Mouse (Mus musculus) liver, postnatal 0 days (tissue): ENCODE results near the gene Tap1. TPM values are rescaled to one million over a fixed set of nuclear protein-coding genes. Genes with fewer than 3 reads are reported as not detected.
"Not testable (repeated sequence)": the region's sequence is repeated elsewhere in the genome, so short reads cannot be mapped to it uniquely, and the experiment has no call there.

Experiments
- ATAC-seq: fragments of 200-750 bp; cut with Nextera tagmentation; 2 replicates; pipeline ENCODE4 v1.8.0; 2017; ENCODE audit warnings: mild to moderate bottlenecking, moderate library complexity
- DNase-seq: peaks from one replicate; pipeline ENCODE4 v3.0.0-alpha.2; 2016
- H3K27ac ChIP-seq: fragments of 300-500 bp; sonication (generic); 2 replicates; pipeline ENCODE4 v1.5.1; 2014; ENCODE audit warnings: antibody characterized with exemption, moderate library complexity, mild to moderate bottlenecking, low read depth
- H3K27me3 ChIP-seq: fragments of 300-500 bp; sonication (generic); 2 replicates; pipeline ENCODE4 v1.6.1; 2014; ENCODE audit warnings: low read length, control low read depth, mixed read lengths; ENCODE audit not compliant: insufficient read depth
- H3K36me3 ChIP-seq: fragments of 300-500 bp; sonication (generic); replicated peaks from 2 replicates; pipeline ENCODE4 v1.6.1; 2014; ENCODE audit warnings: mild to moderate bottlenecking, control low read depth, low read length, moderate library complexity, mixed read lengths; ENCODE audit not compliant: insufficient read depth
- H3K4me1 ChIP-seq: fragments of 300-500 bp; sonication (generic); 2 replicates; pipeline ENCODE4 v1.6.1; 2014; ENCODE audit warnings: antibody characterized with exemption, mild to moderate bottlenecking, control low read depth; ENCODE audit not compliant: insufficient read depth
- H3K4me2 ChIP-seq: fragments of 300-500 bp; sonication (generic); 2 replicates; pipeline ENCODE4 v1.6.1; 2014; ENCODE audit warnings: low read depth, mild to moderate bottlenecking, low read length, moderate library complexity, mixed read lengths
- H3K4me3 ChIP-seq: fragments of 300-500 bp; sonication (generic); 2 replicates; pipeline ENCODE4 v1.5.1; 2014; ENCODE audit warnings: low read depth, low read length
- H3K9ac ChIP-seq: fragments of 300-500 bp; sonication (generic); replicated peaks from 2 replicates; pipeline ENCODE4 v1.6.1; 2014; ENCODE audit warnings: mild to moderate bottlenecking, moderate library complexity
- H3K9me3 ChIP-seq: fragments of 300-500 bp; sonication (generic); 2 replicates; pipeline ENCODE4 v1.6.1; 2016; ENCODE audit warnings: mild to moderate bottlenecking, control low read depth, low read length, mixed read lengths
- CTCF ChIP-seq: sonication (generic); IDR thresholded peaks from 2 replicates; pipeline ENCODE4 v1.5.1; 2016; ENCODE audit warnings: antibody characterized with exemption, low read depth
- EP300 ChIP-seq: IDR thresholded peaks from 2 replicates; pipeline ENCODE4 v1.6.1; 2016; ENCODE audit warnings: antibody characterized with exemption, low read depth, mild to moderate bottlenecking
- WGBS: fragments of 180-500 bp; shearing (Covaris S2); extraction: QIAGEN DNeasy Blood & Tissue Kit; methylation state at CpG from one replicate; pipeline ENCODE4 v1.1.7; 2014; ENCODE audit not compliant: insufficient replicate concordance; 5-methylcytosine and 5-hydroxymethylcytosine counted together
- polyA plus RNA-seq: library from polyadenylated mRNA; unstranded; fragments of >200 nt; fragmentation: Nextera tagmentation; extraction: Ambion mirVana; gene quantifications from 2 replicates; pipeline ENCODE4 v1.2.1, GENCODE M21; 2015

Gene Tap1
- polyA plus RNA-seq, 1 experiment from 2014 or later = 8.8 TPM

- DNase-seq = no peak
- H3K9ac ChIP-seq = no peak overlapping the region
- H3K4me1 ChIP-seq = no peaks in the 10 kb centered on the region
- ATAC-seq = no peak
- peaks cover 27% of the 10 kb centered on the region for H3K27me3 ChIP-seq
- peak overlapping the region; percentile 13; the same call in 1 of the 2 replicates for H3K4me2 ChIP-seq
- WGBS = 45% methylated on average over 7 of the region's 7 CpGs
- H3K36me3 ChIP-seq = no peaks in the 10 kb centered on the region
- no peaks in the 10 kb centered on the region for H3K9me3 ChIP-seq
- TF ChIP-seq CTCF = no peak
- TF ChIP-seq EP300 = no peak
- peak overlapping the region; percentile 66; the same call in 1 of the 2 replicates for H3K27ac ChIP-seq
- no peak overlapping the region for H3K4me3 ChIP-seq
Observed at GRCm38 (mm10) chr17:34142456-34143010, 44.8 kb upstream of the Tap1 start.

DNA sequence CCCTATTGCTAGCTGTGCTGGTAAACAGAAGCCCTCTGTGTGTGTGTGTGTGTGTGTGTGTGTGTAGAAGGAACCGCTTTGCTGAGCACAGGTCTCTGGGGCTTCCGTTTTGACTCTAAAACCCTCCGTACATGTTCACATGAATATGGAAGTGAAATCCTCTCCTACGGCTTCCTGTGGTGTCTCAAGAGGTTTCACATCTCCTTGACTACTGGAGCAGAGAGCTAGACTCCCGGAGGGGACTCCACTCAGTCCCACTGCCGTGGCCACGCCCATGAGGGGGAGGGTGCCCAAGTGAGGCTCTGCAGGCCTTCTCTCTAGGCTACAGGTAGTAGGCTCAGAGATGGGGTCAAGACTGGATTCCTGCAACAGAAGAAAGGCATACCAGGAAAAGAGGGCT is 44.3 kb upstream of the Tap1 start, which contains the start of gene H2-DMb2:
Gene H2-DMb2 (plus strand): TSS at position 275 of the 400 bp plus-strand sequence.
- WGBS = 14% methylated on average over 7 of the region's 7 CpGs
- peak within 1 kb of the TSS; percentile 13 for H3K4me2 ChIP-seq
- H3K4me1 ChIP-seq = no peaks in the 10 kb centered on the region
- H3K9ac ChIP-seq = no peak within 1 kb of the TSS
- no peaks in the 10 kb centered on the region for H3K9me3 ChIP-seq
- peak within 1 kb of the TSS; percentile 70 for H3K27ac ChIP-seq
- peak; percentile 74 for DNase-seq
- peaks cover 27% of the 10 kb centered on the region for H3K27me3 ChIP-seq
- peak; percentile 73 for ATAC-seq
- H3K36me3 ChIP-seq = no peaks in the 10 kb centered on the region
- no peak for TF ChIP-seq EP300
- no peak for TF ChIP-seq CTCF
- no peak within 1 kb of the TSS for H3K4me3 ChIP-seq

DNA sequence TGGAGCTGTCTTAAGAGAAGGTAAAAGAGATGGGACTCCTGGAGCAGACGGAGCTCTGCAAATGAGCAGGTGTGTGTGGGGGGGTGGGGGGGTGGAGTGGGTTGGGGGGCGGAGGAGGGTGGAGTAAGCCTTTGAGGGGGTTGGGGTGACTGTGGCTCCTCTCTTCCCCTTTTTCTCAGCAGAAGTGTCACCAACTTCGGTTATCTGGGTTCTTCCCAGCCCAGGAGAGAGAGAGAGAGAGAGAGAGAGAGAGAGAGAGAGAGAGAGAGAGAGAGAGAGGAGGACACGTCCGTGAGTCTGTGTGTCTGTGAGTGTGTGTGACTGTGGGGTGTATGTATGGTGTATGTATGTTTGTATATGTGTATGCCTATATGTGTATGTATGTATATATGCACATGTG is 43.9 kb upstream of the Tap1 start:
- Histone ChIP-seq H3K4me3 (no peak overlapping the region), H3K4me2 (peak overlapping the region; percentile 13), H3K9me3 (no peaks in the 10 kb centered on the region), H3K9ac (no peak overlapping the region), H3K4me1 (no peaks in the 10 kb centered on the region), H3K27me3 (peaks cover 22% of the 10 kb centered on the region), H3K36me3 (no peaks in the 10 kb centered on the region), H3K27ac (peak overlapping the region; percentile 70; the same call in 1 of the 2 replicates)
- ATAC-seq (peak; percentile 16), DNase-seq (no peak)
- 22% methylated on average over 5 of the region's 5 CpGs for WGBS
- no peak for TF ChIP-seq EP300
- TF ChIP-seq CTCF = no peak

GRCm38 (mm10) chr17:34144221-34144620 is 43.1 kb upstream of the Tap1 start:
- H3K4me1 ChIP-seq, H3K27ac ChIP-seq, H3K9ac ChIP-seq, H3K4me2 ChIP-seq, H3K36me3 ChIP-seq, DNase-seq, H3K4me3 ChIP-seq, ATAC-seq, H3K9me3 ChIP-seq: not testable (repeated sequence)
- WGBS = 78% methylated on average over 4 of the region's 4 CpGs
- peaks cover 19% of the 10 kb centered on the region for H3K27me3 ChIP-seq

DNA sequence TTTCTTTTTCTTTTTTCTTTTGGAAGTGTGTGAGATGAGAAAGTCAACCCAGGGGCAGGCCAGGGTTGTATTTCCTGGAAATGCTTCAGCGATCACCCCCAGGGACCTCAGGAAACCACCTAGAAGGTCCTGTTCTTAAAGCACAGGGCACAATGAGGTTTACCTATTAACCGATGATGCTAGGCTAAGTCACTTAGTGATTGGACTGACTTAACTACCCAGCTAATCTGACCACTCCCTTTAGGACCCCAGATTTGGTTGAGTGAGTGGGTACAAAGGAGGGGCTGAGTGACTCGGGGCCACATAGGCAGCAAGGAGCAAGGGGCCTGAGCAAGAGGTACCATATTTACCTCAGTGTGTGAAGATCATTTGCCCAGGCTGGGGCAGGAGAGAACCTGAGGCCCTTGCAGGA is 42.4 kb upstream of the Tap1 start:
- no peaks in the 10 kb centered on the region for H3K36me3 ChIP-seq
- ATAC-seq (no peak), DNase-seq (no peak)
- peaks cover 12% of the 10 kb centered on the region for H3K27me3 ChIP-seq
- no peaks in the 10 kb centered on the region for H3K9me3 ChIP-seq
- H3K9ac ChIP-seq = no peak overlapping the region
- 51% methylated on average over 3 of the region's 3 CpGs for whole genome bisulfite sequencing
- H3K4me3 ChIP-seq = no peak overlapping the region
- H3K27ac ChIP-seq = no peak overlapping the region
- H3K4me2 ChIP-seq = no peak overlapping the region
- H3K4me1 ChIP-seq = no peaks in the 10 kb centered on the region
- TF ChIP-seq EP300 (no peak), CTCF (no peak)

DNA sequence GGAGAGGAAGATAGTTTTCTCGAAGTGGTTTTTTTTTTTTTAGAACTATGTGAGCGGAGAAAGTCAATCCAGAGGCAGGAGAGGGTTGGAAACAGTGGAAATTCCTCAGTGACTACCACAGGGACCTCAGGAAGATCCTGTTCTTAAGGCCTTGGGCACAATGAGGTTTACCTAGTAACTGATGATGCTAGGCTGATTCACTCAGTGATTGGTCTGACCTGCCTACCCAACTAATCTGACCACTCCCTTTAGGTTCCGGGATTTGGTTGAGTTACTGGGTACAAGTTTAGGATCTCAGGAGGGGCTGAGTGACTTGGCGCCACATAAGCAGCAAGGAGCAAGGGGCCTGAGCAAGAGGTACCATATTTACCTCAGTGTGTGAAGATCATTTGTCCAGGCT is 34.4 kb upstream of the Tap1 start, which contains the start of gene H2-DMb1:
Gene H2-DMb1 (plus strand): TSS at position 150 of the 400 bp plus-strand sequence.
- no peaks in the 10 kb centered on the region for H3K36me3 ChIP-seq
- no peak within 1 kb of the TSS for H3K4me2 ChIP-seq
- no peaks in the 10 kb centered on the region for H3K9me3 ChIP-seq
- DNase-seq (no peak), ATAC-seq (peak; percentile 59)
- TF ChIP-seq CTCF (no peak), EP300 (no peak)
- 45% methylated on average over 4 of the region's 4 CpGs for WGBS
- H3K4me3 ChIP-seq = no peak within 1 kb of the TSS
- no peaks in the 10 kb centered on the region for H3K27me3 ChIP-seq
- no peak within 1 kb of the TSS for H3K27ac ChIP-seq
- H3K4me1 ChIP-seq = no peaks in the 10 kb centered on the region
- no peak within 1 kb of the TSS for H3K9ac ChIP-seq
